Mouse (Mus musculus): ENCODE measurements around the gene Rbm14.
"Not testable (repeated sequence)": the region's sequence is repeated elsewhere in the genome, so short reads cannot be mapped to it uniquely, and the experiment has no call there.

Gene Rbm14

GRCm38 (mm10) chr19:4812334-4812949 lies 1.0 kb upstream of the Rbm14 start:
- DNase-seq (ENCODE audit: low spot score): not testable (repeated sequence)

GRCm38 (mm10) chr19:4811909-4812242 lies 442 bp upstream of the Rbm14 start:
- no peak for DNase-seq (ENCODE audit: low spot score)

GRCm38 (mm10) chr19:4810746-4811062 lies 730 bp downstream of the Rbm14 start:
- no peak for DNase-seq (ENCODE audit: low spot score)

GRCm38 (mm10) chr19:4810309-4810708 lies 1.1 kb downstream of the Rbm14 start:
- no peak for DNase-seq (ENCODE audit: low spot score)

GRCm38 (mm10) chr19:4803283-4803682 lies 8.2 kb downstream of the Rbm14 start:
- no peak for DNase-seq (ENCODE audit: low spot score)

GRCm38 (mm10) chr19:4802691-4803091 lies 8.7 kb downstream of the Rbm14 start:
- DNase-seq (ENCODE audit: low spot score): no peak

- no peak for DNase-seq (ENCODE audit: low spot score)
Measured at GRCm38 (mm10) chr19:4799083-4799482, 12.4 kb downstream of the Rbm14 start.

GRCm38 (mm10) chr19:4797846-4798245 lies 13.6 kb downstream of the Rbm14 start:
- DNase-seq (ENCODE audit: low spot score): no peak

GRCm38 (mm10) chr19:4795929-4796328 lies 15.5 kb downstream of the Rbm14 start:
- DNase-seq (ENCODE audit: low spot score): no peak

GRCm38 (mm10) chr19:4793831-4794422 lies 17.5 kb downstream of the Rbm14 start, which contains the start of gene Rbm4:
Gene Rbm4, minus strand, starts transcription at chr19:4793901.
- peak; percentile 100 for DNase-seq (ENCODE audit: low spot score)

- no peak for DNase-seq (ENCODE audit: low spot score)
Measured at GRCm38 (mm10) chr19:4793281-4793830, 18.1 kb downstream of the Rbm14 start.

- no peak for DNase-seq (ENCODE audit: low spot score)
Measured at GRCm38 (mm10) chr19:4786313-4786712, 25.1 kb downstream of the Rbm14 start.

GRCm38 (mm10) chr19:4785206-4785605 lies 26.2 kb downstream of the Rbm14 start:
- no peak for DNase-seq (ENCODE audit: low spot score)

- DNase-seq (ENCODE audit: low spot score): peak; percentile 44
Measured at GRCm38 (mm10) chr19:4782891-4783290, 28.5 kb downstream of the Rbm14 start.

- no peak for DNase-seq (ENCODE audit: low spot score)
Measured at GRCm38 (mm10) chr19:4772785-4773184, 38.6 kb downstream of the Rbm14 start.

- no peak for DNase-seq (ENCODE audit: low spot score)
Measured at GRCm38 (mm10) chr19:4767507-4768148, 43.8 kb downstream of the Rbm14 start.

GRCm38 (mm10) chr19:4762876-4763275 lies 48.6 kb downstream of the Rbm14 start:
- peak; percentile 26 for DNase-seq (ENCODE audit: low spot score)

GRCm38 (mm10) chr19:4760544-4760943 lies 50.9 kb downstream of the Rbm14 start:
- DNase-seq (ENCODE audit: low spot score): not testable (repeated sequence)

GRCm38 (mm10) chr19:4756921-4757320 lies 54.5 kb downstream of the Rbm14 start:
- no peak for DNase-seq (ENCODE audit: low spot score)

GRCm38 (mm10) chr19:4756193-4756911 lies 55.1 kb downstream of the Rbm14 start, which contains the start of gene Rbm4b:
Gene Rbm4b, plus strand, starts transcription at chr19:4756497.
- peak; percentile 96 for DNase-seq (ENCODE audit: low spot score)

- DNase-seq (ENCODE audit: low spot score): peak; percentile 93
Measured at GRCm38 (mm10) chr19:4755565-4756192, 55.8 kb downstream of the Rbm14 start.
